Mouse (Mus musculus): Measurements from ENCODE around the gene Gstp3. TPM values are rescaled to one million over a fixed set of nuclear protein-coding genes. Genes with fewer than 3 reads are reported as not detected.

The Gstp3 gene
- 0.32 and 0.41 TPM in 2 replicates for polyA plus RNA-seq (2015; fragmentation: Nextera tagmentation; extraction: Ambion mirVana)

DNA sequence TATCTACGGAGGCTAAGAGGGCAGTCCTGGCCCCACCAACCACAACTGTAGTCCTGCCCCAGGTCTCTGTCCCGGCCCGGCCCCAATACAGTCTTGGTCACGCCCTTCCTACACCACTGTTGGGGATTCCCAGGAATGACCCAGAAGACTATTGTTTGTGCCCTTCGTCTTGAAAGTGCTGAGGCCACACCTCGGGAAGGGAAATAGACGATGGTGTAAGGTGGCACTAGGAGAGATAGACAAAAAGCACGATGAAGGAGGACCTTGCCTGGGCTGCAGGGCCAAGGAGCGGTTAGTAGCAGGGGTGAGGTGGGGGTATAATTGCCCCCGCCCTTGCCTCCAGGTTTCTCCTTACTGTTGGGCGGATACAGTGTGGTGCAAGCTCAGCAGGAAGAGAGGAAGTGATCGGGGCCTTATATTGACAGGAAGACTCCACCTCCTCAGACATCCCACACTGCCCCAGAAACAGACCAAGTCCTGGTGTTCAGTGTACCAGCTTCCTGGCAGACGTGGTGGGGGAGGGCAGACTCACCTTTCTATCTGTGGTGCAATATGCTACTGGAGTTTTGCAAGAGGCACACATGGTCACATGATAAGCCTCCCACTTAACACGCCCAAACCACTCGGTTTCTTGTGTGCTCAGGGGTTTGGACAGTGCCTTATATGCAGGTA is at the start of gene Gstp3:
TSS of gene Gstp3 (minus strand) at position 501 of the 672 bp plus-strand sequence.
- WGBS, result 81% methylated on average over 15 of the region's 15 CpGs
- no peak within 1 kb of the TSS for H3K4me3 ChIP-seq
- no peak for ATAC-seq (ENCODE audit: insufficient number of reproducible peaks, insufficient read depth, low FRiP score, low TSS enrichment, low read depth)

DNA sequence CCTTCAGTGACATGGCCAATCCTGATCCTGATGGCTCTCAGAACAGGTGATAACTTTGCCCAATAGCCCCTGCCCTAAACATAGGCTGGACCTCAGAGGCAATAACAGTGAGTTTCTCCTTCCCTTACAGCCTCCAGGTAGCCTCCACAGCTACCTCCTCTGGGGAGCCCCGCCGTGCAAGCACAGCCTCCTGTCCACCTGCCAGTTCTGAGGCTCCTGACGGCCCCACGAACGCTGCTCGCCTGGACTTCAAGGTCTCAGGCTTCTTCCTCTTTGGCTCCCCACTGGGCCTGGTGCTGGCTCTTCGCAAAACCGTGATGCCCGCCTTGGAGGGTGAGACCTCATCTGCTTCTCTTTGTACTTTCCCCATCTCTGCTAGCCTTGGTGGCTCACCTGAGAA is 49.2 kb upstream of the Gstp3 start:
- Histone ChIP-seq H3K4me1 (no peaks in the 10 kb centered on the region), H3K4me3 (no peak overlapping the region), H3K9ac (no peak overlapping the region), H3K27me3 (no peaks in the 10 kb centered on the region), H3K4me2 (no peak overlapping the region), H3K27ac (no peak overlapping the region), H3K36me3 (peaks cover 23% of the 10 kb centered on the region), H3K9me3 (no peaks in the 10 kb centered on the region)
- WGBS, result 86% methylated on average over 9 of the region's 9 CpGs
- no peak for ATAC-seq (ENCODE audit: insufficient number of reproducible peaks, insufficient read depth, low FRiP score, low TSS enrichment, low read depth)

More for the DNA sequence above, at the start of gene Gstp3:
- no peak within 1 kb of the TSS for H3K27ac ChIP-seq
- no peaks in the 10 kb centered on the region for H3K27me3 ChIP-seq
- no peak within 1 kb of the TSS for H3K4me2 ChIP-seq
- H3K36me3 ChIP-seq, result no peaks in the 10 kb centered on the region
- H3K9ac ChIP-seq, result no peak within 1 kb of the TSS
- no peaks in the 10 kb centered on the region for H3K9me3 ChIP-seq
- H3K4me1 ChIP-seq, result no peaks in the 10 kb centered on the region

DNA sequence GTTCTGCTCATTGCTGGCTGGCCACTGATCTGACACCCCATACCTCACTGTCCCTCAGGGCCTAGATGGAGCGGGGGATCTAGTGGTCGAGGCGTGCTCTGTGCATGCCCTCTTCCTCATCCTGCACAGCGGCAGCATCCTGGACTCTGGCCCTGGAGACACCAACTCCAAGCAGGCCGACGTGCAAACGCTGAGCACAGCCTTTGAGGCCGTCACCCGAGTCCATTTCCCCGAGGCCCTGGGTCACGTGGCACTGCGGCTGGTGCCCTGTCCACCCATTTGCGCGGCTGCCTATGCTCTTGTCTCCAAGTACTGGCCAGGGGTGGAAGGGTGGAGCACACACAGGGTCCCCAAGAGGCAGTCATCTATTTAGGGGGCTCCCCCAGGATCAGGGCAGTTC is 47.3 kb upstream of the Gstp3 start:
- ATAC-seq (ENCODE audit: insufficient number of reproducible peaks, insufficient read depth, low FRiP score, low TSS enrichment, low read depth), result no peak
- H3K4me1 ChIP-seq, result no peaks in the 10 kb centered on the region
- H3K4me3 ChIP-seq, result no peak overlapping the region
- 86% methylated on average over 14 of the region's 14 CpGs for WGBS
- no peaks in the 10 kb centered on the region for H3K9me3 ChIP-seq
- no peak overlapping the region for H3K4me2 ChIP-seq
- no peak overlapping the region for H3K27ac ChIP-seq
- peaks cover 16% of the 10 kb centered on the region for H3K27me3 ChIP-seq
- no peak overlapping the region for H3K9ac ChIP-seq
- peaks cover 4% of the 10 kb centered on the region; the same call in 1 of the 2 replicates for H3K36me3 ChIP-seq

DNA sequence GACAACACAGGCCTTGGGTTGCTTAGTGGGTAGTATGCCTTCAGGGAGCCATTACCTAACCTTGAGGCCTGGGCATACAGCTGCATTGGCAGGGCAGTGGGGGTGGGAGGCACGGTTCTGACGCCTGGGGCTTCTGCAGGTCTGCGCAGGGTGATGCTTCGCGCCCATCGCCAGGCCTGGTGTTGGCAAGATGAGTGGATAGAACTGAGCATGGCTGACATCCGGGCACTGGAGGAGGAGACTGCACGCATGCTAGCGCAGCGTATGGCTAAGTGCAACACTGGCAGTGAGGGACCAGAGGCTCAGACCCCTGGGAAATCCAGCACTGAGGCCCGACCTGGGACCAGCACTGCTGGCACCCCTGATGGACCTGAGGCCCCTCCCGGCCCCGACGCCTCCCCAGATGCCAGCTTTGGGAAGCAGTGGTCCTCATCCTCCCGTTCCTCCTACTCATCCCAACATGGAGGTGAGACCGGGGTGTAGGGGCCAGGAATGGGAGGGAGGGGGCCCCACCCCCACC is 45.4 kb upstream of the Gstp3 start:
- H3K4me3 ChIP-seq, result no peak overlapping the region
- 91% methylated on average over 16 of the region's 16 CpGs for whole genome bisulfite sequencing
- no peak overlapping the region for H3K27ac ChIP-seq
- H3K9me3 ChIP-seq, result no peaks in the 10 kb centered on the region
- H3K9ac ChIP-seq, result no peak overlapping the region
- no peak overlapping the region for H3K4me2 ChIP-seq
- peaks cover 35% of the 10 kb centered on the region for H3K27me3 ChIP-seq
- H3K4me1 ChIP-seq, result peaks cover 19% of the 10 kb centered on the region
- ATAC-seq (ENCODE audit: insufficient number of reproducible peaks, insufficient read depth, low FRiP score, low TSS enrichment, low read depth), result no peak
- H3K36me3 ChIP-seq, result no peaks in the 10 kb centered on the region

DNA sequence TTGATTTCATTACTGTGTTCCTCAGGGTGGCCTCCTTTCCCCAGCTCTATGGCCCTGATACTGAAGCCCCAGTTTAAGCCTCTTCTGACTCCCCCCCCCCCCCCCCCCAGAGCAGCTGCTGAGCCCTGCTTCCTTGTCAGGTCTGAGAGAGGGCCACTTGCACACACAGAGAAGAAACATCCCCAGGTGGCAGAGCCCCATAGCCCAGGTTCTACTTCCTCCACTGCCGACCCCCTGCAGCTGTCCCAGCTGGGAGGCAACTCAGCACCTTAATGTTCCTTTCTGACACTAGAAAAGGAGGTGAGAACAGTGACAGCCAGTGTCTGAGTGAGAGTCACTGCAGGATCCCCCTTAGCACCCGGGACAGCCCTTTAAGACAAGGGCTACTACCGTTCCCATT is 44.4 kb upstream of the Gstp3 start:
- H3K27me3 ChIP-seq, result peaks cover 44% of the 10 kb centered on the region
- no peak overlapping the region for H3K4me3 ChIP-seq
- peaks cover 28% of the 10 kb centered on the region for H3K4me1 ChIP-seq
- 75% methylated on average over 3 of the region's 3 CpGs for WGBS
- H3K9me3 ChIP-seq, result no peaks in the 10 kb centered on the region
- no peak overlapping the region for H3K27ac ChIP-seq
- H3K9ac ChIP-seq, result no peak overlapping the region
- ATAC-seq (ENCODE audit: insufficient number of reproducible peaks, insufficient read depth, low FRiP score, low TSS enrichment, low read depth), result no peak
- H3K4me2 ChIP-seq, result no peak overlapping the region
- no peaks in the 10 kb centered on the region for H3K36me3 ChIP-seq

DNA sequence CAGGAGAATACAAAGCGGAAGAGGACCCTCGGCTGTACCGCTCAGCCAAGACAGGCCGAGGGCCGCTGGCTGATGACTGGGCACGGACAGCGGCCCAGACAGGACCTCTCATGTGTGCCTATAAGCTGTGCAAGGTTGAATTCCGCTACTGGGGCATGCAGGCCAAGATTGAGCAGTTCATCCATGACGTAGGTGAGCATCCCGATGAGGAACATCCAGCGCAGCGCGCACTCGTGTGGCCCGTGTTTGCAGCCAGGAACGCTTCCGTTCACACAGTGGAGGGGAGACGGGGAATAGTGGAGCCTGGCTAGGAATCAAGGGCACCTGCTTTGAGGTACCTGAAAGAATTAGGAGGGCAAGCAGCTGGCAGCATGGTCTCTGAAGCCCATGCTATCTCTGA is 43.9 kb upstream of the Gstp3 start:
- ATAC-seq (ENCODE audit: insufficient number of reproducible peaks, insufficient read depth, low FRiP score, low TSS enrichment, low read depth), result no peak
- no peak overlapping the region for H3K4me2 ChIP-seq
- H3K4me1 ChIP-seq, result peaks cover 33% of the 10 kb centered on the region
- WGBS, result 91% methylated on average over 18 of the region's 18 CpGs
- H3K36me3 ChIP-seq, result no peaks in the 10 kb centered on the region
- H3K4me3 ChIP-seq, result no peak overlapping the region
- H3K9me3 ChIP-seq, result no peaks in the 10 kb centered on the region
- peaks cover 44% of the 10 kb centered on the region for H3K27me3 ChIP-seq
- no peak overlapping the region for H3K9ac ChIP-seq
- no peak overlapping the region for H3K27ac ChIP-seq

DNA sequence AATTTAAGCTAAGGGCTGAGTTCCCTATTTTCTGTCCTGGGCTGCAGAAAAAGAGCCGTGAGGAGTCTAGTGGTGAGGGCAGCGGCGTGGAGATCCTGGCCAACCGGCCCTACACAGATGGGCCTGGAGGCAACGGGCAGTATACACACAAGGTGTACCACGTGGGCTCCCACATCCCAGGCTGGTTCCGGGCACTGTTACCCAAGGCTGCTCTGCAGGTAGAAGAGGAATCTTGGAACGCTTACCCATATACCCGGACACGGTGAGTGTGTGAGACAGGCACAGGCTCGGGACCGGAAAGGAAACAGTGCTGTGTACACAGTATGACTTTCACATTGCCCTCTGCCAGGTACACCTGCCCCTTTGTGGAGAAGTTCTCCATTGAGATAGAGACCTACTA is 43.3 kb upstream of the Gstp3 start:
- H3K4me2 ChIP-seq, result no peak overlapping the region
- H3K27ac ChIP-seq, result no peak overlapping the region
- WGBS, result 93% methylated on average over 12 of the region's 12 CpGs
- no peaks in the 10 kb centered on the region for H3K36me3 ChIP-seq
- peaks cover 44% of the 10 kb centered on the region for H3K27me3 ChIP-seq
- no peak overlapping the region for H3K4me3 ChIP-seq
- H3K9ac ChIP-seq, result no peak overlapping the region
- H3K4me1 ChIP-seq, result peaks cover 38% of the 10 kb centered on the region
- no peaks in the 10 kb centered on the region for H3K9me3 ChIP-seq
- ATAC-seq (ENCODE audit: insufficient number of reproducible peaks, insufficient read depth, low FRiP score, low TSS enrichment, low read depth), result no peak

DNA sequence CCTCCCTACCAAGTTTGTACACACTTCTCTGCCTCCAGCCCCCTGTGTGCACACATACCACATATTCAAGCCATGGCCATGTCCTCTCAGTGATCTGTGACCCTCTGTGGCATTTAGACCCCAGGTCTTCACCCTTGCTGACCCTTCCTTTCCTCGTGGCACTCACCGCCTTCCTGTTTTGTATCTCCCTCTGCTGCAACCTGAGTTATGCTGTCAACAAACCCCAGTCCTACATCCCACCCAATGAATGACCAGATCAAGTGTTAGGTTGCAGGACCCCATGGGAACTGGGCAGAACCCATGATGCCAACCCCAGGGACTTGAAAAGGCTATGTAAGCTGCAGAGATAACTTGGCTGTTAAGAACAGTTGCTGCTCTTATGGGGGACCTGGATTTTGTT is 42.7 kb upstream of the Gstp3 start:
- Histone ChIP-seq H3K36me3 (no peaks in the 10 kb centered on the region), H3K9me3 (no peaks in the 10 kb centered on the region), H3K9ac (no peak overlapping the region), H3K4me3 (no peak overlapping the region), H3K4me2 (no peak overlapping the region), H3K4me1 (peaks cover 42% of the 10 kb centered on the region), H3K27me3 (peaks cover 44% of the 10 kb centered on the region), H3K27ac (no peak overlapping the region)
- ATAC-seq (ENCODE audit: insufficient number of reproducible peaks, insufficient read depth, low FRiP score, low TSS enrichment, low read depth), result no peak
- 80% methylated on average over 2 of the region's 2 CpGs for WGBS

DNA sequence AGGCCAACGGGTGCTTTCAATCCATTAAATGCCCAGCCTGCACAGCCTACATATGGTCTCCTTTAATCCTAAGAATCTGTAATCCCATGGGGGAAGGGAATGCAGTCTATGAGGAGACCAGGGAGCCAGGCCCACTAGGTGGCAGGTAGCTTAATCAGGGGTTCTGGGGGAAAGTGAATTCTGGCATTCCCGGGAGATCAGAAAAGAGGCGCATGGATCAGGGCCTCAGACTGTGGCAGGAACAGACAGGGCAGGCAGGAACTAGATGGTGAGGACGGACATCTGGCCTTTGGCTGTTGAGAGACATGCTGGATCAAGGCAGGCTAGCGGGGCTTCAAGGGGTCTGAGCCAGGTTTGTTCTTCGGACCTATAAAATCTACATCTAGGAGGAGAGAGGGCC is 42.1 kb upstream of the Gstp3 start:
- Histone ChIP-seq H3K36me3 (no peaks in the 10 kb centered on the region), H3K9me3 (no peaks in the 10 kb centered on the region), H3K4me2 (peak overlapping the region; percentile 93), H3K27ac (no peak overlapping the region), H3K9ac (peak overlapping the region; percentile 72; the same call in 1 of the 2 replicates), H3K4me3 (peak overlapping the region; percentile 51), H3K4me1 (peaks cover 44% of the 10 kb centered on the region), H3K27me3 (peaks cover 44% of the 10 kb centered on the region)
- no peak for ATAC-seq (ENCODE audit: insufficient number of reproducible peaks, insufficient read depth, low FRiP score, low TSS enrichment, low read depth)
- 55% methylated on average over 6 of the region's 6 CpGs for WGBS

DNA sequence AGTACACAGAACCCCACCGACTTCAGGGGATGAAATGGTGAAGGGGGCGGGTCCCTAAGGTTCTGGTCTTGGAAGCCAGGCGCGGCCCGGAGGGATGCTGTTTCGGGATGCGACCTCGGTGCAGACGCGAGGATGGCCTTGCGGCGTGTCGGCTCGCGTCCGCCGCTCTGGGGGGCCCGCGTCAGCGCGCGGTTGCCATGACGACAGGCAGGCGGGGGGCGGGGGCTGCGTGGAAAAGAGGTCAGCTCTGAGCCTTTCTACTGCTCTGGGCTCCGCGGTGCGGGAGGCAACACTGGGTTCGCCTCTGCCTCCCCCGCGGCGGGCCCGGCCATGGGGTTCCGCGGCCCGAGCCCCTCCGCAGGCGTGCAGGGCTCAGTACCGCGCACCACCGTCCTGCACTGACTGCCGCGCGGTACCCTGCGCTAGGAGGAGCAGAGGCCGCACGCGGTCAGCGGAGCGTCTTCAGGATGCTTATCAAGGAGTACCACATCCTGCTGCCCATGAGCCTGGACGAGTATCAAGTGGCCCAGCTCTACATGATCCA is 41.4 kb upstream of the Gstp3 start:
- H3K27me3 ChIP-seq, result peaks cover 44% of the 10 kb centered on the region
- peaks cover 50% of the 10 kb centered on the region for H3K4me1 ChIP-seq
- no peak for ATAC-seq (ENCODE audit: insufficient number of reproducible peaks, insufficient read depth, low FRiP score, low TSS enrichment, low read depth)
- no peak overlapping the region for H3K27ac ChIP-seq
- H3K4me3 ChIP-seq, result peak overlapping the region; percentile 51
- H3K9ac ChIP-seq, result peak overlapping the region; percentile 72
- no peaks in the 10 kb centered on the region for H3K36me3 ChIP-seq
- H3K9me3 ChIP-seq, result no peaks in the 10 kb centered on the region
- under 1% methylated on average over 52 of the region's 52 CpGs for WGBS
- H3K4me2 ChIP-seq, result peak overlapping the region; percentile 93

DNA sequence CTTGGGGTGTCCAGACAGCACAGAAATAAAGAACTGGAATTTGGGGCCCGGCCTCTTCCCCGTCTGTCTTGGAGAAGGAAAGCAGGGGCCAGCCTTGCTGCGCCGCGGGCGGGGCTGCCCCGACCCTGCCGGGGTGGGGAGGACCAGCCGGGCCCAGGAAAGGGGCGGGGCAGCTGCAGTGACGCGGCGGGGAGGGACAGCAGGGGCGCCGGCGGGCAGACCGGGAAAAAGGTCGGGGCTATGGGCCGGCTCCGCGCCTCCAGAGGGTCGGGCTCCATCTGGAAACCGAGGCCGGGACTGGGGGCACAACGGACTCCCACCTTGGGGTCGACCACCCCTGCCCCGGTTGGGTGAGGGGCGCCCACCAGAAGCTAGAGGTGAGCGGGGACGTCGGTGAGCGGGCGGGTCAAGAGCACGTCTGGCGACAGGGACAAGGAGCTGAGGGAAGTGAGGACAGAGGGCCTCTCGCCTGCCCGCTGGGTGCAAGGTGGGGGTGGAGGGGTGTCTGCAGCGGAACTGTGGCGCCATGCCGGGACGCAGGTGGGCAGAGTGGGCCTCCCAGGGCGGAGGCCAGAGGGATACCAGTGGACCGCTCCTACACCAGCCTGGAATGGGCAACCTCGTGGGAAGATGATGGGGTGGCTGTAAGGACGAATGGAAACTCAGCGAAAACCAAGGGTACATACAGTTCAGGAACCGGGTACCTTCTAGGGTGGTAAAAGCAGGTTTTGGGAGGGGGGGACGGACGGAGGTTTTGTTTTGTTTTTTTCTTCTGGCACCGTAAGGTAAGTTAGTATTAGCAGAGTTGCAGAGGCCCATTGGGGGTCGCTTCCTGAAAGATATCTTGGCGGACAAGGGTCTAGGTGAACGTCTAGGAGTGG is 40.7 kb upstream of the Gstp3 start, which contains the start of gene Pitpnm1:
TSS of gene Pitpnm1 (plus strand) at position 162 of the 881 bp plus-strand sequence.
- Histone ChIP-seq H3K36me3 (no peaks in the 10 kb centered on the region), H3K4me1 (peaks cover 50% of the 10 kb centered on the region), H3K4me2 (peak within 1 kb of the TSS; percentile 93), H3K4me3 (peak within 1 kb of the TSS; percentile 51), H3K9ac (peak within 1 kb of the TSS; percentile 72), H3K9me3 (no peaks in the 10 kb centered on the region), H3K27ac (no peak within 1 kb of the TSS), H3K27me3 (peaks cover 44% of the 10 kb centered on the region)
- WGBS, result under 1% methylated on average over 52 of the region's 53 CpGs
- no peak for ATAC-seq (ENCODE audit: insufficient number of reproducible peaks, insufficient read depth, low FRiP score, low TSS enrichment, low read depth)

Measured in embryonic facial prominence, embryonic 13.5 days (tissue).